Mouse (Mus musculus): Measurements from ENCODE around the gene Mgst3. TPM values are rescaled to one million over a fixed set of nuclear protein-coding genes. Genes with fewer than 3 reads are reported as not detected.

Mgst3 gene
- polyA plus RNA-seq, 1 experiment from 2014 or later: 76.8 TPM

DNA sequence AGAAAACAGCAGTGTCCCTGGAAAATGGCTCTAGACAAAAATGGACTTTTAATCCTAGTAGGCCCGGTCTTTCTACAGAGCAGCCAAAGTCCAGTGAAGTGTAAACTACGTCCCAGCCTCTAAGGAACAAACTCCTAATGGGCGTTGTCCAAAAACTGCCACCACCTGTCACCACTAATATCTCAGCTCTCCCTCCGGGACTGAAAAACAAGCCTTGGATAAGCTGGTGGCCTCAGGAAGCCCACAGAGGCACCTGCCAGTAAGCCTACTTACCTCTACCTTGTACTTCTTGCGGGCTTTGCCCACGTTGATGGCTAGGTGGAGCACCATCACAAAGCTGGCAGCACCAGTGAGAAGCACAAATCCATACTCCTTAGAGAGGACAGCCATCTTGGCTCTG is 15.6 kb downstream of the Mgst3 start:
- no peak overlapping the region for H3K4me2 ChIP-seq (replicated peaks)
- H3K36me3 ChIP-seq: no peaks in the 10 kb centered on the region
- H3K9ac ChIP-seq: no peak overlapping the region
- H3K9me3 ChIP-seq (replicated peaks): no peaks in the 10 kb centered on the region
- ATAC-seq (ENCODE audit: insufficient number of reproducible peaks, low FRiP score, low TSS enrichment, low read depth): no peak
- H3K27ac ChIP-seq (replicated peaks): no peak overlapping the region
- no peak overlapping the region for H3K4me3 ChIP-seq (replicated peaks)
- peaks cover 7% of the 10 kb centered on the region; the same call in 1 of the 2 replicates for H3K4me1 ChIP-seq
- H3K27me3 ChIP-seq: no peaks in the 10 kb centered on the region
- WGBS: 60% methylated on average over 6 of the region's 6 CpGs

DNA sequence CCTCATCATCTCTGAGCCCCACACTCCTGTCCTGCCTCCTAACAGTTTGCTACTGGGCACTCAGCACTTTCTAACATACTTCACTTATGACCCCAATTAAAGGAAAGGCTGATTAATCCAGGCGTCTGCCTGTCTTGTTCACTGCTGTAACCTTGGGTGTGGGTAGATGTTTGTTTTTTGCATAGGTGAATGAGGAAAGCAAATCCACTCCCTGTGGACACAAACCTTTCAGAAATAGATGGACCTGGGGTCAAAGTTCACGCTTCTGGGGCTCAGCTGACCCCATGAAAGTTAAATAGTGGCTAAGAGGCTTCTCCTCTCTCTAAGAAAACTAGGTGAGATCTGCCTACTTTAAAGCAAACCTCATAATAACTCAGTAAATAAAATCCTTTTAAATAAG is 18.7 kb downstream of the Mgst3 start:
- no peak for ATAC-seq (ENCODE audit: insufficient number of reproducible peaks, low FRiP score, low TSS enrichment, low read depth)
- 65% methylated on average over 2 of the region's 2 CpGs for WGBS
- no peak overlapping the region for H3K9ac ChIP-seq
- no peak overlapping the region for H3K27ac ChIP-seq (replicated peaks)
- no peaks in the 10 kb centered on the region for H3K36me3 ChIP-seq
- H3K4me1 ChIP-seq: peaks cover 7% of the 10 kb centered on the region; the same call in 1 of the 2 replicates
- no peaks in the 10 kb centered on the region for H3K27me3 ChIP-seq
- no peak overlapping the region for H3K4me3 ChIP-seq (replicated peaks)
- no peaks in the 10 kb centered on the region for H3K9me3 ChIP-seq (replicated peaks)
- no peak overlapping the region for H3K4me2 ChIP-seq (replicated peaks)

DNA sequence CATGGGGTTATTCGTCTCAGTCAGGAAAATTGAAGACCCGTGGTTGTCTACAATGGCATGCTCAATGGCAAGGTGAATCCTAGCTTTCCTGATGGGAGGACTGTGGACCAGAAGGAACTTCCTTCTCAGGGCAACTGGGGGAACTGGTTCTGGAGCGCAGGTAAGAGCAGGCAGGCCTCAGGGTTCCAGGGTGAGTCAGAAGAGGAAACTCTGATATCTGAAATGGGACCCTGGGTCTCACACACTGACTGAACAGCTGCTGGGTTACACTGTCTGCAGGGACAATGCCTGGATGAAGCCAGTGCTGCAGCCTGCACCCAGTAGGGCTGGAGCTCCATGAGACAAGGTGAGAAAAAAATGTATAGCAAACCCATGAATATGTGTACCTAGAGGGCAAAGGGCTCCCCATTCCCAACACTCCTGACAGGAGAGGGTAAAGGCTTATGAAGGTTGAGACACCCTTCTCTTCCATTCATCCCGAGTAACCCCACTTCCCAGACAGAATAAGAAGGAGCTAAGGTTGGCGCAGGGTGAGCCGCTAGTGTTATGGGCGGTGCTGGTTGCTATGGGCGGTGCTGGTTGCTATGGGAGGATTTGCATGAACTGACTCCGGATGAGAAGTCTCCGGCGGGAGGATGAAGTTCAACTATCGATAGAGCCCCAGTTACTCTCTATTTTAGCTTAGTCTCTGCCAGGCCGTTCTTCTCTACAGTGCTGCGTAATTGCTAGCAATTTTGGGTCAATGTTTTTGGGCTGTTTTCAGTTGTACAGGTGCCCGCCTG is 19.4 kb downstream of the Mgst3 start:
- Histone ChIP-seq H3K27me3 (no peaks in the 10 kb centered on the region), H3K4me2 (replicated peaks) (no peak overlapping the region), H3K9ac (no peak overlapping the region), H3K4me1 (peaks cover 7% of the 10 kb centered on the region; the same call in 1 of the 2 replicates), H3K36me3 (peaks cover 2% of the 10 kb centered on the region; the same call in 1 of the 2 replicates), H3K9me3 (replicated peaks) (no peaks in the 10 kb centered on the region), H3K27ac (replicated peaks) (no peak overlapping the region), H3K4me3 (replicated peaks) (no peak overlapping the region)
- ATAC-seq (ENCODE audit: insufficient number of reproducible peaks, low FRiP score, low TSS enrichment, low read depth): peak; percentile 39; the same call in 1 of the 2 replicates
- WGBS: 24% methylated on average over 15 of the region's 15 CpGs

DNA sequence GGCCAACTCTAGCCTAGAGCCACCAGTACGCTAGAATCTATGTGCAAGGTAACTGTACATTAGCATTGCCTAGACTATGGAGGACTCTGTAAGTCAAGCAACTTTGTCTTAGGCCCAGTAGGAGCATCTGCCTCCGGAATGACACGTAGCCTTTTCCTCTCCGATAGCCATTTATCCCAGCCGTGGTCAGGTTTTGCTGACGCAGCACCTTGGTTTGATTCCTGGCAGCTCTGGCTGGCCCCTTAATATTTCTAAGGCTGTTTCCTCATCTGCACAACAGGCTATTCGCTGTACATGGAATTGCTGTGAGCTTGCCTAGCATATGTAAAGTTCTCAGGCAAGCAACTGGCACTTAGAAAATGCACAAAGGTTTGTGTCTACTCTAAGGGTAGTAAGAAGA is 20.9 kb downstream of the Mgst3 start:
- Histone ChIP-seq H3K4me2 (replicated peaks) (no peak overlapping the region), H3K27me3 (no peaks in the 10 kb centered on the region), H3K27ac (replicated peaks) (no peak overlapping the region), H3K9me3 (replicated peaks) (no peaks in the 10 kb centered on the region), H3K4me3 (replicated peaks) (no peak overlapping the region), H3K9ac (no peak overlapping the region), H3K36me3 (peaks cover 5% of the 10 kb centered on the region), H3K4me1 (peaks cover 7% of the 10 kb centered on the region; the same call in 1 of the 2 replicates)
- no peak for ATAC-seq (ENCODE audit: insufficient number of reproducible peaks, low FRiP score, low TSS enrichment, low read depth)
- 94% methylated on average over 7 of the region's 7 CpGs for WGBS

DNA sequence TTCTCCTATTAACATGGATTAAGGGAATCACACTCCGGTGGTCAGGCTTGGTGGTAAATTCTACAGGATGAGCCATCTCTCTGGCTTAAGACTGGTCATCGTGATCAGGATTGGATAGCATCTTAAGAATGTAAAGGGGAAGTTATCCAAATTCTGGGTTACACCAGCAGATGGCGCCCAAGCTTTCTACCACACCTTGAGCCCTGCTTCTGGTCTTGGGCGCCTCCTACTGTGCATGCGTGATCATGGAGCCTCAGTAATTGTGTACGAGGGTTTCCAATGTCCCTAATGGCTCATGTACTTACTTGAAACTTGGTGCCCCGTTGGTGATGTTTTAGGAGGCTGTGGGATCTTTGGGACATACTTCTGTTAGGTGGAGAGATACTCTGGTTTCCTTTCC is 23.7 kb downstream of the Mgst3 start:
- Histone ChIP-seq H3K36me3 (peaks cover 18% of the 10 kb centered on the region), H3K9ac (no peak overlapping the region), H3K4me2 (replicated peaks) (no peak overlapping the region), H3K27ac (replicated peaks) (no peak overlapping the region), H3K27me3 (no peaks in the 10 kb centered on the region), H3K4me1 (peaks cover 7% of the 10 kb centered on the region; the same call in 1 of the 2 replicates), H3K4me3 (replicated peaks) (no peak overlapping the region), H3K9me3 (replicated peaks) (no peaks in the 10 kb centered on the region)
- 0 out of 2 replicates have a peak, but pooled peaks have one; percentile 47 for ATAC-seq (ENCODE audit: insufficient number of reproducible peaks, low FRiP score, low TSS enrichment, low read depth)
- WGBS: 9% methylated on average over 7 of the region's 7 CpGs

DNA sequence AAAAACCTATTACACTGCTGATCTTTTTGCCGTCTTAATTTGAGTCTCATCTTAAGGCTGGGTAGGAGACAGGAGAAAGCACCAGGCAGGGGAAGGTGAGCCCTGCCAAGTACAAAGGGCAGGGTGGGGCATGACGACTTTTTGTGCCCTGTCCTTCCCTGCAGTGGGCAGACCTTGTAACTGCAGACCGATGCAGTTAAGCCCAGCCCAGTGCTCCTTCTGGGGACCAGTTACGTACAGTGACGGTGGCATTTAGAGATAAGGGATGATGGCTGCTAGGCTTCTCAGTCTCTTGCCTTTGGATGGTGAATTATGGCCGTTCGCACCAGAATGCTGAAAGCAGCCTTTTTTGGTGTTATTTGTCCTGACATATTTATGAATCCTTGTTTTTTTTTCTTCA is 25.1 kb downstream of the Mgst3 start:
- Histone ChIP-seq H3K36me3 (peaks cover 27% of the 10 kb centered on the region), H3K9me3 (replicated peaks) (no peaks in the 10 kb centered on the region), H3K27ac (replicated peaks) (no peak overlapping the region), H3K9ac (no peak overlapping the region), H3K27me3 (no peaks in the 10 kb centered on the region), H3K4me2 (replicated peaks) (no peak overlapping the region), H3K4me1 (no peaks in the 10 kb centered on the region), H3K4me3 (replicated peaks) (no peak overlapping the region)
- WGBS: 77% methylated on average over 7 of the region's 7 CpGs
- no peak for ATAC-seq (ENCODE audit: insufficient number of reproducible peaks, low FRiP score, low TSS enrichment, low read depth)

DNA sequence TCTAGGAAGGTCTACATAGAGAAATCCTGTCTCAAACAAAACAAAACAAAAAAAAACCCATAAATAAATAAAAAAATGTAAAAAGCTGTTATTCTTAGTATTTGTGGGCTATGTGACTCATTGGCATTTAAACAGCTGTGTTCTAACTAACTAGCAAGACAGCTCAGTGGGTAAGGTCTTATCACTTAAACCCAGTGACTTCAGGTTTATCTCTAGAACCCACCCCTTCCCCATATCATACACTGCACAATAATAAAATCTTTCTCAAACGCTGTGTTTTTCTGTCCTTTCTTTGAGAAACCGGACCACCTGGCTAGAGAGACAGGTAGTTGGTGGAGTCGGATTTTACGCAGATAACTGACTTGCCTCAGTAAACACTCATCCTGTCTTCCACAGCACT is 25.6 kb downstream of the Mgst3 start:
- Histone ChIP-seq H3K27ac (replicated peaks) (no peak overlapping the region), H3K4me1 (no peaks in the 10 kb centered on the region)

DNA sequence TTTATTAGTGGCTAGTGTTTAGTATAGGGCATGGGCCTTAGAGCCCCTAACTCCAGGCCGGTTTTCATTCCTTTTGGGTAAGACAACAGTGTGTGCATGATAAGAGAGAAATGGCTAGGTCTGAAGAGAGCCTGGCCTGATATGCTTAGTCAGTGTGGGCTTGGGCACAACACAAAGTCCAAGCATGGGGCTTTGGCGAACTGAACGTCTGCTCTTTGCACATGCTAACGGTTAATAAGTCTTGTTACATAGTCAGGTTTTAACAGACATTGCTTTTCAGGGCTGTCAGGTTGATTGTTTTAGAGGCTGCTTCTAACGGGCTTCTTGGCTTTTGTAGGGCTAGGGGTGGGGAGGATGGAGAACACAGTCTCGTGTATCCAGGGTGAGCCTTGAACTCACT is 27.0 kb downstream of the Mgst3 start:
- Histone ChIP-seq H3K4me2 (replicated peaks) (no peak overlapping the region), H3K9me3 (replicated peaks) (no peaks in the 10 kb centered on the region), H3K4me3 (replicated peaks) (no peak overlapping the region), H3K27ac (replicated peaks) (no peak overlapping the region), H3K27me3 (no peaks in the 10 kb centered on the region), H3K9ac (no peak overlapping the region), H3K4me1 (no peaks in the 10 kb centered on the region), H3K36me3 (peaks cover 27% of the 10 kb centered on the region)
- 89% methylated on average over 6 of the region's 6 CpGs for WGBS
- no peak for ATAC-seq (ENCODE audit: insufficient number of reproducible peaks, low FRiP score, low TSS enrichment, low read depth)

More for the DNA sequence above, 25.6 kb downstream of the Mgst3 start:
- no peak for ATAC-seq (ENCODE audit: insufficient number of reproducible peaks, low FRiP score, low TSS enrichment, low read depth)
- Histone ChIP-seq H3K9ac (no peak overlapping the region), H3K4me3 (replicated peaks) (no peak overlapping the region), H3K36me3 (peaks cover 27% of the 10 kb centered on the region), H3K4me2 (replicated peaks) (no peak overlapping the region), H3K27me3 (no peaks in the 10 kb centered on the region), H3K9me3 (replicated peaks) (no peaks in the 10 kb centered on the region)
- WGBS: 93% methylated on average over 4 of the region's 4 CpGs

DNA sequence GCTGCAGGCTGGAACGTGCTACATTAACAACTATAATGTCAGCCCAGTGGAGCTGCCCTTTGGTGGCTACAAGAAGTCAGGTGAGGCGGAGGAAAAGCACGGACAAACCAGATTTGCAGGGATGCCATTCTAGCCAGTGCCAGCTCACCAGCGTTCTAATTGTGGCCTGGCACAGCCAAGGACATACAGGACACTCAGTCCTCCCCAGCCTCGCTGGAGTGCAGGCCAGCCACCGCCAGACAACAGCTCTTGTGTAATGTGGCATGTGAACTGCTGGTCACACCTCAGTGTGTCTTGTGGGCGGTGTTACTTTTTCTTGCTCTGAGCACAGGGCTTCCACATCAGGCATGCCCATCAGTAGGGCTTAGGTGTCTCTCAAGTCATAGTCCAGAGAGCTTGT is 27.8 kb downstream of the Mgst3 start:
- 92% methylated on average over 7 of the region's 7 CpGs for WGBS
- H3K4me1 ChIP-seq: no peaks in the 10 kb centered on the region
- no peak overlapping the region for H3K4me3 ChIP-seq (replicated peaks)
- no peak overlapping the region for H3K27ac ChIP-seq (replicated peaks)
- H3K4me2 ChIP-seq (replicated peaks): no peak overlapping the region
- H3K9ac ChIP-seq: no peak overlapping the region
- peaks cover 30% of the 10 kb centered on the region for H3K36me3 ChIP-seq
- no peak for ATAC-seq (ENCODE audit: insufficient number of reproducible peaks, low FRiP score, low TSS enrichment, low read depth)
- H3K9me3 ChIP-seq (replicated peaks): no peaks in the 10 kb centered on the region
- no peaks in the 10 kb centered on the region for H3K27me3 ChIP-seq

DNA sequence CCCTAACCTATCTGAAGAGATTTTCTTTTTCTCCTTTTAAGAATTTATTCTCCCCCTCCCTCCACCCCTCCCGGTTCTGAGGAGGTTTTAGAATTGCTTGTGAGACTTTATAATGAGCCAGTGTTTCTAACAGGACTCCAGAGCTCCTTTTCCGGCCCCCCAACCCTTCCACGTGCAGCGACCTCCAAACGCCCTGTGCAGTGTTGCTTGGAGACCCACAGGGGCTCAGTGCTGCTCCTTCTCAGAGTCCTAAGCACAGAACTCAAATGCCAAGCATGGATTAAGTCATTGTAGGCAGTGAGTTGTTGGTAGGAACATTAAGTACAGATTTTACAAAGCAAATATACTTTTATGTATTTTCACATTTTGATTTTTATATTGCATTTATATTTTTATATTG is 30.3 kb downstream of the Mgst3 start:
- H3K27ac ChIP-seq (replicated peaks): no peak overlapping the region
- WGBS: 57% methylated on average over 5 of the region's 5 CpGs
- no peaks in the 10 kb centered on the region for H3K9me3 ChIP-seq (replicated peaks)
- no peaks in the 10 kb centered on the region for H3K4me1 ChIP-seq
- H3K36me3 ChIP-seq: peaks cover 31% of the 10 kb centered on the region
- H3K9ac ChIP-seq: no peak overlapping the region
- no peaks in the 10 kb centered on the region for H3K27me3 ChIP-seq
- no peak overlapping the region for H3K4me2 ChIP-seq (replicated peaks)
- no peak for ATAC-seq (ENCODE audit: insufficient number of reproducible peaks, low FRiP score, low TSS enrichment, low read depth)
- no peak overlapping the region for H3K4me3 ChIP-seq (replicated peaks)

DNA sequence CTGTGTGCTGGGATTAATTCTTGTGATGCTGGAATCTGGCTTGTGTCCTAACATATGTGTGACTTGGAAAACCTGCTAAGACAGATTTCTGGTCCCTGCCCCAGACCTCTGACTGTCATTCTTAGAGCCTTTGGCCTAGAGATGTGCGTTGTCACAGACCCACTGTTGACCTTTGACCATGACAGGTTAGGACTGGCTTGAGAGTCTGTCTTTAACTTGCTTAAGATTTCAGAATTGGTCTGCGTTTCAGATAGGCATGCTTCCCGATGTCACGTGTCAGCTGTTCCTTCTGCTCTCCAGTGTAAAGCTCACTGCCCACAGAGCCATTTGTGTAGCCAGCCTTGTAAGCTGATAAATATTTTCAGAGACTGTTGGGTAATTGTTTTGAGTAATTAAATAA is 30.8 kb downstream of the Mgst3 start:
- Histone ChIP-seq H3K27ac (replicated peaks) (no peak overlapping the region), H3K4me1 (no peaks in the 10 kb centered on the region), H3K4me2 (replicated peaks) (no peak overlapping the region), H3K4me3 (replicated peaks) (no peak overlapping the region), H3K9ac (no peak overlapping the region), H3K9me3 (replicated peaks) (no peaks in the 10 kb centered on the region), H3K36me3 (peaks cover 35% of the 10 kb centered on the region), H3K27me3 (no peaks in the 10 kb centered on the region)
- no peak for ATAC-seq (ENCODE audit: insufficient number of reproducible peaks, low FRiP score, low TSS enrichment, low read depth)
- WGBS: 80% methylated on average over 4 of the region's 4 CpGs

DNA sequence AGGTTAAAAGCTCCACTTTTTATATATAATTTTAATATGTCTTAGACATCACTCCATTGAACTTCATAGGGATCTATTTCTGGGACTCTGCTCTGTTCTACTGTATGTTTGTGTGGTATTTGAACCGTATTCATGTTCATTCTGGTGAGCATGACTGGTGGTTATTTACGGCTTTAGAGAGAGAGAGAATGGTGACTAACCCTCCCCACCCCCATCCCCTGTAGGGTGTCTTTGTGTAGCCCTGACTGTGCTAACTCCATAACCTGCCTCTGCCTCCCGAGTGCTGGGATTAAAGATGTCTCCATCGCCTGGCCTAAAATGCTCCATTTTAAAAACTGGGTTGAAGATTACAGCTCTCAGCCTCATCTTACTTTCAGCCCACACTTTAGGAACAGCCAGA is 33.4 kb downstream of the Mgst3 start:
- no peaks in the 10 kb centered on the region for H3K27me3 ChIP-seq
- no peaks in the 10 kb centered on the region for H3K4me1 ChIP-seq
- H3K4me3 ChIP-seq (replicated peaks): no peak overlapping the region
- H3K9me3 ChIP-seq (replicated peaks): no peaks in the 10 kb centered on the region
- H3K27ac ChIP-seq (replicated peaks): no peak overlapping the region
- H3K9ac ChIP-seq: no peak overlapping the region
- ATAC-seq (ENCODE audit: insufficient number of reproducible peaks, low FRiP score, low TSS enrichment, low read depth): no peak
- WGBS: 77% methylated on average over 4 of the region's 4 CpGs
- no peak overlapping the region for H3K4me2 ChIP-seq (replicated peaks)
- H3K36me3 ChIP-seq: peaks cover 46% of the 10 kb centered on the region

Measured in embryonic facial prominence, embryonic 15.5 days (tissue).